Mouse (Mus musculus) liver, embryonic 11.5 days (tissue): ENCODE measurements around the gene 2310034C09Rik. TPM values are rescaled to one million over a fixed set of nuclear protein-coding genes. Genes with fewer than 3 reads are reported as not detected.
"Not testable (repeated sequence)": the region's sequence is repeated elsewhere in the genome, so short reads cannot be mapped to it uniquely, and the experiment has no call there.

ENCODE experiments used
- ATAC-seq: fragments of 200-750 bp; cut with Nextera tagmentation; replicated peaks from 2 replicates; pipeline ENCODE4 v1.8.0; 2017; ENCODE audit warnings: moderate number of reproducible peaks, mild to moderate bottlenecking, moderate TSS enrichment, moderate library complexity; ENCODE audit not compliant: low FRiP score
- DNase-seq: peaks from one replicate; pipeline ENCODE4 v3.0.0-alpha.2; 2017; ENCODE audit warnings: low spot score
- H3K27ac ChIP-seq: fragments of 300-500 bp; sonication (generic); 2 replicates; pipeline ENCODE4 v1.5.1; 2014; ENCODE audit warnings: mild to moderate bottlenecking, low read depth, low read length, control low read depth
- H3K27me3 ChIP-seq: fragments of 300-500 bp; sonication (generic); replicated peaks from 2 replicates; pipeline ENCODE4 v1.6.1; 2014; ENCODE audit warnings: low read length, mixed read lengths; ENCODE audit not compliant: control insufficient read depth, insufficient read depth
- H3K36me3 ChIP-seq: fragments of 300-500 bp; sonication (generic); 2 replicates; pipeline ENCODE4 v1.6.1; 2014; ENCODE audit warnings: mild to moderate bottlenecking, low read length, moderate library complexity, mixed read lengths; ENCODE audit not compliant: control insufficient read depth, insufficient read depth
- H3K4me1 ChIP-seq: fragments of 300-500 bp; sonication (generic); replicated peaks from 2 replicates; pipeline ENCODE4 v1.6.1; 2014; ENCODE audit warnings: low read length, mixed read lengths; ENCODE audit not compliant: control insufficient read depth, insufficient read depth
- H3K4me2 ChIP-seq: fragments of 300-500 bp; sonication (generic); 2 replicates; pipeline ENCODE4 v1.6.1; 2014; ENCODE audit warnings: mild to moderate bottlenecking, control low read depth, moderate library complexity
- H3K4me3 ChIP-seq: fragments of 300-500 bp; sonication (generic); 2 replicates; pipeline ENCODE4 v1.5.1; 2014; ENCODE audit warnings: low read depth, low read length, control low read depth
- H3K9ac ChIP-seq: fragments of 300-500 bp; sonication (generic); 2 replicates; pipeline ENCODE4 v1.6.1; 2014; ENCODE audit warnings: low read depth, low read length, control low read depth
- H3K9me3 ChIP-seq: fragments of 300-500 bp; sonication (generic); 2 replicates; pipeline ENCODE4 v1.6.1; 2016; ENCODE audit warnings: low read length, inconsistent platforms, mixed read lengths; ENCODE audit not compliant: control insufficient read depth
- WGBS: fragments of 180-500 bp; shearing (Covaris S2); extraction: QIAGEN DNeasy Blood & Tissue Kit; methylation state at CpG from one replicate; pipeline ENCODE4 v1.1.7; 2014; 5-methylcytosine and 5-hydroxymethylcytosine counted together
- polyA plus RNA-seq: library from polyadenylated mRNA; unstranded; fragments of >200 nt; fragmentation: Nextera tagmentation; extraction: Ambion mirVana; gene quantifications from 2 replicates; pipeline ENCODE4 v1.2.1, GENCODE M21; 2014

2310034C09Rik gene
- polyA plus RNA-seq, 1 experiment from 2014 or later, result not detected

GRCm38 (mm10) chr16:88751535-88751934 is 7.1 kb upstream of the 2310034C09Rik start, which contains the start of gene Krtap13:
Krtap13 (minus strand) TSS chr16:88751635.
- ATAC-seq, H3K4me3 ChIP-seq, H3K27ac ChIP-seq, H3K4me1 ChIP-seq, H3K27me3 ChIP-seq, H3K36me3 ChIP-seq, H3K9me3 ChIP-seq, H3K9ac ChIP-seq, H3K4me2 ChIP-seq, DNase-seq: not testable (repeated sequence)
- 82% methylated on average over 3 of the region's 3 CpGs for WGBS

GRCm38 (mm10) chr16:88774106-88774505 is 15.5 kb downstream of the 2310034C09Rik start, which contains the start of gene 2310057N15Rik:
2310057N15Rik (minus strand) TSS chr16:88774206.
- Histone ChIP-seq H3K4me1 (no peaks in the 10 kb centered on the region), H3K27me3 (no peaks in the 10 kb centered on the region), H3K4me3 (no peak within 1 kb of the TSS), H3K27ac (no peak within 1 kb of the TSS), H3K9ac (no peak within 1 kb of the TSS), H3K4me2 (no peak within 1 kb of the TSS), H3K36me3 (no peaks in the 10 kb centered on the region), H3K9me3 (no peaks in the 10 kb centered on the region)
- ATAC-seq (no peak), DNase-seq (no peak)
- 76% methylated on average over 2 of the region's 2 CpGs for WGBS

GRCm38 (mm10) chr16:88777596-88777995 is 18.9 kb downstream of the 2310034C09Rik start, which contains the start of gene Gm5965:
Gm5965 (plus strand) TSS chr16:88777896.
- Histone ChIP-seq H3K27ac (no peak within 1 kb of the TSS), H3K36me3 (no peaks in the 10 kb centered on the region), H3K4me1 (no peaks in the 10 kb centered on the region), H3K27me3 (no peaks in the 10 kb centered on the region), H3K4me3 (no peak within 1 kb of the TSS), H3K9me3 (no peaks in the 10 kb centered on the region), H3K9ac (no peak within 1 kb of the TSS), H3K4me2 (no peak within 1 kb of the TSS)
- ATAC-seq, result no peak
- DNase-seq, result no peak
- 81% methylated on average over 5 of the region's 6 CpGs for WGBS

GRCm38 (mm10) chr16:88786786-88787185 is 28.1 kb downstream of the 2310034C09Rik start:
- Histone ChIP-seq H3K4me3 (no peak overlapping the region), H3K36me3 (no peaks in the 10 kb centered on the region), H3K27ac (no peak overlapping the region), H3K4me1 (no peaks in the 10 kb centered on the region), H3K27me3 (no peaks in the 10 kb centered on the region), H3K9ac (no peak overlapping the region), H3K9me3 (no peaks in the 10 kb centered on the region), H3K4me2 (no peak overlapping the region)
- ATAC-seq (no peak), DNase-seq (no peak)
- 77% methylated on average over 2 of the region's 2 CpGs for WGBS

Other genes with a start within 250 kb of the 2310034C09Rik start
- 0.25 and 0.30 TPM in 2 replicates for gene Cldn8, start 195.7 kb upstream of the 2310034C09Rik start, polyA plus RNA-seq
- gene Krtap24-1, start 146.6 kb upstream of the 2310034C09Rik start, polyA plus RNA-seq, result not detected in 2 replicates
- not detected in 2 replicates for gene 2310079G19Rik, start 131.2 kb upstream of the 2310034C09Rik start, polyA plus RNA-seq
- not detected in 2 replicates for gene Krtap26-1, start 111.1 kb upstream of the 2310034C09Rik start, polyA plus RNA-seq
- not detected in 2 replicates for gene Krtap27-1, start 87.2 kb upstream of the 2310034C09Rik start, polyA plus RNA-seq
- gene 2310061N02Rik, start 50.9 kb upstream of the 2310034C09Rik start, polyA plus RNA-seq, result not detected in 2 replicates
- not detected in 2 replicates for gene Krtap13-1, start 30.0 kb upstream of the 2310034C09Rik start, polyA plus RNA-seq
- not detected in 2 replicates for gene Krtap13, start 7.2 kb upstream of the 2310034C09Rik start, polyA plus RNA-seq
- gene 2310057N15Rik, start 15.4 kb downstream of the 2310034C09Rik start, polyA plus RNA-seq, result not detected in 2 replicates
- gene Gm5965, start 19.0 kb downstream of the 2310034C09Rik start, polyA plus RNA-seq, result not detected in 2 replicates
- gene Gm20741, start 53.4 kb downstream of the 2310034C09Rik start, polyA plus RNA-seq, result not detected in 2 replicates
- 0.22 TPM in 1 of 2 replicates, not detected in the other for gene Krtap15, start 61.4 kb downstream of the 2310034C09Rik start, polyA plus RNA-seq
- gene Krtap14, start 67.3 kb downstream of the 2310034C09Rik start, polyA plus RNA-seq, result not detected in 2 replicates
- gene Krtap19-1, start 110.6 kb downstream of the 2310034C09Rik start, polyA plus RNA-seq, result not detected in 2 replicates
- not detected in 2 replicates for gene Krtap19-2, start 115.4 kb downstream of the 2310034C09Rik start, polyA plus RNA-seq
- not detected in 2 replicates for gene Krtap19-3, start 119.2 kb downstream of the 2310034C09Rik start, polyA plus RNA-seq
- gene Krtap19-4, start 126.2 kb downstream of the 2310034C09Rik start, polyA plus RNA-seq, result not detected in 2 replicates
- gene Krtap19-5, start 137.6 kb downstream of the 2310034C09Rik start, polyA plus RNA-seq, result not detected in 2 replicates
- not detected in 2 replicates for gene Krtap19-9b, start 173.4 kb downstream of the 2310034C09Rik start, polyA plus RNA-seq
- not detected in 2 replicates for gene Krtap16-3, start 204.0 kb downstream of the 2310034C09Rik start, polyA plus RNA-seq